Mouse (Mus musculus) neural tube, embryonic 13.5 days (tissue): ENCODE results near the gene Dync1i2. TPM values are rescaled to one million over a fixed set of nuclear protein-coding genes. Genes with fewer than 3 reads are reported as not detected.

ENCODE experiments used
- ATAC-seq: fragments of 200-750 bp; cut with Nextera tagmentation; 2 replicates; pipeline ENCODE4 v1.8.0; 2017; ENCODE audit warnings: low read depth, mild to moderate bottlenecking, moderate TSS enrichment, moderate library complexity
- H3K27ac ChIP-seq: fragments of 300-500 bp; sonication (generic); replicated peaks from 2 replicates; pipeline ENCODE4 v1.5.1; 2015; ENCODE audit warnings: moderate library complexity, mild to moderate bottlenecking, inconsistent platforms
- H3K27me3 ChIP-seq: fragments of 300-500 bp; sonication (generic); 2 replicates; pipeline ENCODE4 v1.6.1; 2015; ENCODE audit warnings: mild to moderate bottlenecking, inconsistent platforms
- H3K36me3 ChIP-seq: fragments of 300-500 bp; sonication (generic); 2 replicates; pipeline ENCODE4 v1.6.1; 2015; ENCODE audit warnings: mild to moderate bottlenecking, inconsistent platforms
- H3K4me1 ChIP-seq: fragments of 300-500 bp; sonication (generic); replicated peaks from 2 replicates; pipeline ENCODE4 v1.6.1; 2015; ENCODE audit warnings: inconsistent platforms
- H3K4me2 ChIP-seq: fragments of 300-500 bp; sonication (generic); 2 replicates; pipeline ENCODE4 v1.6.1; 2015; ENCODE audit warnings: inconsistent platforms, mild to moderate bottlenecking, moderate library complexity
- H3K4me3 ChIP-seq: fragments of 300-500 bp; sonication (generic); 2 replicates; pipeline ENCODE4 v1.5.1; 2015; ENCODE audit warnings: mild to moderate bottlenecking, inconsistent platforms
- H3K9ac ChIP-seq: fragments of 300-500 bp; sonication (generic); 2 replicates; pipeline ENCODE4 v1.6.1; 2015; ENCODE audit warnings: moderate library complexity, mild to moderate bottlenecking, inconsistent platforms
- H3K9me3 ChIP-seq: fragments of 300-500 bp; sonication (generic); 2 replicates; pipeline ENCODE4 v1.6.1; 2016; ENCODE audit warnings: inconsistent platforms
- WGBS: fragments of 180-500 bp; shearing (Covaris S2); methylation state at CpG from one replicate; pipeline ENCODE4 v1.1.7; 2015; 5-methylcytosine and 5-hydroxymethylcytosine counted together
- polyA plus RNA-seq: library from polyadenylated mRNA; unstranded; fragments of >200 nt; fragmentation: Nextera tagmentation; extraction: Ambion mirVana; gene quantifications from 2 replicates; pipeline ENCODE4 v1.2.1, GENCODE M21; 2015

The Dync1i2 gene
- polyA plus RNA-seq: 194 and 208 TPM in 2 replicates

- peak within 1 kb of the TSS; percentile 91 for H3K27ac ChIP-seq
- peaks cover 22% of the 10 kb centered on the region for H3K36me3 ChIP-seq
- peak; percentile 100 for ATAC-seq
- peak within 1 kb of the TSS; percentile 65 for H3K4me2 ChIP-seq
- no peaks in the 10 kb centered on the region for H3K27me3 ChIP-seq
- peak within 1 kb of the TSS; percentile 98 for H3K9ac ChIP-seq
- WGBS: under 1% methylated on average over 57 of the region's 57 CpGs
- H3K4me3 ChIP-seq: peak within 1 kb of the TSS; percentile 90
- H3K9me3 ChIP-seq: no peaks in the 10 kb centered on the region
- H3K4me1 ChIP-seq: peaks cover 11% of the 10 kb centered on the region
Observed at GRCm38 (mm10) chr2:71211591-71212359, at the start of gene Dync1i2. Dync1i2 (plus strand) TSS chr2:71211706.

GRCm38 (mm10) chr2:71162831-71163621 is 48.5 kb upstream of the Dync1i2 start:
- no peaks in the 10 kb centered on the region for H3K9me3 ChIP-seq
- peaks cover 8% of the 10 kb centered on the region for H3K4me1 ChIP-seq
- H3K27ac ChIP-seq: no peak overlapping the region
- H3K27me3 ChIP-seq: no peaks in the 10 kb centered on the region
- ATAC-seq: no peak
- H3K9ac ChIP-seq: no peak overlapping the region
- no peaks in the 10 kb centered on the region for H3K36me3 ChIP-seq
- 80% methylated on average over 25 of the region's 25 CpGs for WGBS
- no peak overlapping the region for H3K4me3 ChIP-seq
- no peak overlapping the region for H3K4me2 ChIP-seq

GRCm38 (mm10) chr2:71167211-71167610 is 44.3 kb upstream of the Dync1i2 start:
- 79% methylated on average over 4 of the region's 4 CpGs for WGBS
- no peak overlapping the region for H3K27ac ChIP-seq
- no peaks in the 10 kb centered on the region for H3K9me3 ChIP-seq
- no peak overlapping the region for H3K4me2 ChIP-seq
- no peak overlapping the region for H3K9ac ChIP-seq
- no peak overlapping the region for H3K4me3 ChIP-seq
- H3K36me3 ChIP-seq: no peaks in the 10 kb centered on the region
- peaks cover 11% of the 10 kb centered on the region for H3K4me1 ChIP-seq
- H3K27me3 ChIP-seq: no peaks in the 10 kb centered on the region
- ATAC-seq: no peak

- Histone ChIP-seq H3K27me3 (no peaks in the 10 kb centered on the region), H3K9ac (no peak overlapping the region), H3K4me2 (no peak overlapping the region), H3K27ac (peak overlapping the region; percentile 14), H3K4me3 (no peak overlapping the region), H3K9me3 (no peaks in the 10 kb centered on the region), H3K4me1 (peaks cover 11% of the 10 kb centered on the region), H3K36me3 (no peaks in the 10 kb centered on the region)
- ATAC-seq: peak; percentile 59; the same call in 1 of the 2 replicates
- 20% methylated on average over 10 of the region's 10 CpGs for WGBS
Observed at GRCm38 (mm10) chr2:71168461-71169021, 43.0 kb upstream of the Dync1i2 start.

GRCm38 (mm10) chr2:71173031-71173430 is 38.5 kb upstream of the Dync1i2 start:
- Histone ChIP-seq H3K4me2 (no peak overlapping the region), H3K9me3 (no peaks in the 10 kb centered on the region), H3K27ac (no peak overlapping the region), H3K4me3 (no peak overlapping the region), H3K9ac (no peak overlapping the region), H3K4me1 (peaks cover 11% of the 10 kb centered on the region), H3K27me3 (no peaks in the 10 kb centered on the region), H3K36me3 (no peaks in the 10 kb centered on the region)
- no peak for ATAC-seq
- 83% methylated on average over 3 of the region's 3 CpGs for WGBS

GRCm38 (mm10) chr2:71176329-71177249 is 34.9 kb upstream of the Dync1i2 start:
- no peak overlapping the region for H3K4me3 ChIP-seq
- no peaks in the 10 kb centered on the region for H3K4me1 ChIP-seq
- H3K4me2 ChIP-seq: no peak overlapping the region
- H3K9ac ChIP-seq: no peak overlapping the region
- ATAC-seq: no peak
- 0 out of 2 replicates have a peak, but pooled peaks cover 3% of the 10 kb centered on the region for H3K9me3 ChIP-seq
- WGBS: 64% methylated on average over 9 of the region's 9 CpGs
- no peaks in the 10 kb centered on the region for H3K36me3 ChIP-seq
- no peaks in the 10 kb centered on the region for H3K27me3 ChIP-seq
- H3K27ac ChIP-seq: no peak overlapping the region

GRCm38 (mm10) chr2:71177250-71177615 is 34.3 kb upstream of the Dync1i2 start:
- no peaks in the 10 kb centered on the region for H3K27me3 ChIP-seq
- H3K4me1 ChIP-seq: no peaks in the 10 kb centered on the region
- no peak overlapping the region for H3K9ac ChIP-seq
- H3K4me3 ChIP-seq: no peak overlapping the region
- H3K4me2 ChIP-seq: no peak overlapping the region
- H3K36me3 ChIP-seq: no peaks in the 10 kb centered on the region
- 0 out of 2 replicates have a peak, but pooled peaks cover 3% of the 10 kb centered on the region for H3K9me3 ChIP-seq
- no peak overlapping the region for H3K27ac ChIP-seq
- 67% methylated on average over 1 of the region's 1 CpGs for WGBS
- no peak for ATAC-seq

GRCm38 (mm10) chr2:71177760-71178159 is 33.7 kb upstream of the Dync1i2 start:
- Histone ChIP-seq H3K4me2 (no peak overlapping the region), H3K27me3 (no peaks in the 10 kb centered on the region), H3K9ac (no peak overlapping the region), H3K27ac (no peak overlapping the region), H3K4me1 (no peaks in the 10 kb centered on the region), H3K4me3 (no peak overlapping the region), H3K9me3 (0 out of 2 replicates have a peak, but pooled peaks cover 3% of the 10 kb centered on the region), H3K36me3 (no peaks in the 10 kb centered on the region)
- WGBS: 92% methylated on average over 1 of the region's 1 CpGs
- no peak for ATAC-seq

GRCm38 (mm10) chr2:71179716-71180115 is 31.8 kb upstream of the Dync1i2 start:
- H3K27me3 ChIP-seq: no peaks in the 10 kb centered on the region
- H3K36me3 ChIP-seq: no peaks in the 10 kb centered on the region
- no peak overlapping the region for H3K4me3 ChIP-seq
- no peak overlapping the region for H3K4me2 ChIP-seq
- 89% methylated on average over 10 of the region's 10 CpGs for WGBS
- H3K9ac ChIP-seq: no peak overlapping the region
- H3K27ac ChIP-seq: no peak overlapping the region
- ATAC-seq: no peak
- H3K9me3 ChIP-seq: 0 out of 2 replicates have a peak, but pooled peaks cover 3% of the 10 kb centered on the region
- H3K4me1 ChIP-seq: no peaks in the 10 kb centered on the region

- ATAC-seq: no peak
- Histone ChIP-seq H3K9me3 (0 out of 2 replicates have a peak, but pooled peaks cover 3% of the 10 kb centered on the region), H3K4me2 (no peak overlapping the region), H3K36me3 (no peaks in the 10 kb centered on the region), H3K9ac (no peak overlapping the region), H3K27ac (no peak overlapping the region), H3K4me3 (no peak overlapping the region), H3K27me3 (no peaks in the 10 kb centered on the region), H3K4me1 (no peaks in the 10 kb centered on the region)
- WGBS: 73% methylated on average over 8 of the region's 8 CpGs
Observed at GRCm38 (mm10) chr2:71180566-71181217, 30.8 kb upstream of the Dync1i2 start.

GRCm38 (mm10) chr2:71187950-71188349 is 23.6 kb upstream of the Dync1i2 start:
- Histone ChIP-seq H3K9ac (no peak overlapping the region), H3K9me3 (no peaks in the 10 kb centered on the region), H3K4me2 (no peak overlapping the region), H3K4me1 (peaks cover 26% of the 10 kb centered on the region), H3K36me3 (no peaks in the 10 kb centered on the region), H3K27ac (no peak overlapping the region), H3K4me3 (no peak overlapping the region), H3K27me3 (no peaks in the 10 kb centered on the region)
- no peak for ATAC-seq
- 72% methylated on average over 3 of the region's 3 CpGs for WGBS
